Mouse (Mus musculus) cerebellum, adult 8-10 months (tissue): ENCODE data around the gene Gba.

Experiments
- DNase-seq: peaks from one replicate; pipeline ENCODE4 v3.0.0; 2022

Gene Gba

GRCm38 (mm10) chr3:89183058-89183958, 19.4 kb upstream of the Gba start, which contains the start of gene Fam189b:
Gene Fam189b, plus strand, starts transcription at chr3:89183143.
- DNase-seq = peak; percentile 86

- no peak for DNase-seq
Observed at GRCm38 (mm10) chr3:89183959-89184315, 18.8 kb upstream of the Gba start.

GRCm38 (mm10) chr3:89187197-89187596, 15.5 kb upstream of the Gba start:
- DNase-seq = no peak

GRCm38 (mm10) chr3:89187690-89188477, 14.8 kb upstream of the Gba start:
- DNase-seq = no peak

GRCm38 (mm10) chr3:89188478-89188875, 14.3 kb upstream of the Gba start:
- DNase-seq = no peak

GRCm38 (mm10) chr3:89190436-89190835, 12.3 kb upstream of the Gba start:
- no peak for DNase-seq

GRCm38 (mm10) chr3:89193351-89193750, 9.4 kb upstream of the Gba start:
- DNase-seq = no peak

GRCm38 (mm10) chr3:89193853-89194252, 8.9 kb upstream of the Gba start:
- DNase-seq = no peak

GRCm38 (mm10) chr3:89195979-89196877, 6.5 kb upstream of the Gba start:
- peak; percentile 75 for DNase-seq

- DNase-seq = no peak
Observed at GRCm38 (mm10) chr3:89199839-89200238, 2.9 kb upstream of the Gba start.

GRCm38 (mm10) chr3:89203142-89203514, 400 bp downstream of the Gba start:
- DNase-seq = no peak

- no peak for DNase-seq
Observed at GRCm38 (mm10) chr3:89206079-89206478, 3.4 kb downstream of the Gba start.

- DNase-seq = no peak
Observed at GRCm38 (mm10) chr3:89206695-89207094, 4.0 kb downstream of the Gba start.

- no peak for DNase-seq
Observed at GRCm38 (mm10) chr3:89208075-89208657, 5.4 kb downstream of the Gba start.

GRCm38 (mm10) chr3:89208736-89209135, 6.0 kb downstream of the Gba start:
- DNase-seq = no peak

- no peak for DNase-seq
Observed at GRCm38 (mm10) chr3:89209731-89210130, 7.0 kb downstream of the Gba start.

- no peak for DNase-seq
Observed at GRCm38 (mm10) chr3:89210162-89210561, 7.4 kb downstream of the Gba start.

GRCm38 (mm10) chr3:89210731-89211130, 8.0 kb downstream of the Gba start:
- DNase-seq = no peak

- DNase-seq = peak; percentile 86
Observed at GRCm38 (mm10) chr3:89213803-89214530, 11.2 kb downstream of the Gba start.

- no peak for DNase-seq
Observed at GRCm38 (mm10) chr3:89214681-89215411, 12.1 kb downstream of the Gba start, which contains the start of gene Thbs3. Gene Thbs3, plus strand, starts transcription at chr3:89215180.

- peak; percentile 84 for DNase-seq
Observed at GRCm38 (mm10) chr3:89215853-89216252, 13.1 kb downstream of the Gba start.
